Mouse (Mus musculus) urinary bladder, postnatal 4 days (tissue): ENCODE measurements around the gene Wnt5b.

Experiments
- DNase-seq, 2 experiments: peaks; one replicate each; pipeline ENCODE4 v3.0.0; 2021 to 2022; ENCODE audit warnings: low spot score in 2 of 2

Gene Wnt5b

DNA sequence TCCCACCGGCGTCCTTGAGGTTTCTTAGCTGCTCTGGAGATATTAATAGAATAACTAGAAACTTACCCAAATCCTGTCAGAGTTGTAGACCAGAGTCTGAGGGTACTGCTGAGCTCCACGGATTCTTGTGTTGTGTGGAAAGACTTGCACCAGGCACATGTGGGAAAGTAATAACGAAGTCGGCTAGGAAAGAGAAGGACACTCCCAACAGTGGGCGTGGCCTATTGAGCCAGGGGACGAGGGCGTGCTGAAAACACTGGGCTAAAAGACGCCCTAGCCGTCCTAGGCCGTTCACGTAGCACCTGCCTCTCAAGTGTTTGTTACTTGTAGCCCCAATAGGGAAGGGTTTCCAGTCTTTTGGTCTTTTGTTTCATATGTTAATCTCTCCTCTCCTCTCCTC lies 126.8 kb downstream of the Wnt5b start, which contains the start of gene Adipor2:
Gene Adipor2, minus strand, starts transcription at position 351 of the 400 bp plus-strand sequence.
- DNase-seq, result peak; percentile 40 to 69

DNA sequence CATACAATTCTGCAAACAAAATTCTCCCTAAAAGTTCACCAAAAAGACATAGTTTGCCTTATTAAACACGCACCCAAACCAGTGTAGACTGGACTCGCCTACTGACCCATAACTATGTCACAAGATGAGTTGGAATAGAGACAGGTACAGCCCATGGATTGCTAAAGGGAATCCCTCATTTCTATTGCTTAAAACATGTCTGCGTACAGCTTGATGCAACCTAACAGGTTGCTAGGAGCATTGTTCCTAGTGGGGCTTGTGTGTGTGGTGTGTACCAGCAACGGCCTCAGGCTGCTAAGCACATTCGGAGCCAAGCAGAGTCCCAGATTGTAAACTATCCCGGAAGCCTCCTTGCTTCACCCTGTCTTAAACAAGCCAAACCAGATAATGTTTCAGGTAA lies 127.5 kb downstream of the Wnt5b start:
- DNase-seq, result no peak

DNA sequence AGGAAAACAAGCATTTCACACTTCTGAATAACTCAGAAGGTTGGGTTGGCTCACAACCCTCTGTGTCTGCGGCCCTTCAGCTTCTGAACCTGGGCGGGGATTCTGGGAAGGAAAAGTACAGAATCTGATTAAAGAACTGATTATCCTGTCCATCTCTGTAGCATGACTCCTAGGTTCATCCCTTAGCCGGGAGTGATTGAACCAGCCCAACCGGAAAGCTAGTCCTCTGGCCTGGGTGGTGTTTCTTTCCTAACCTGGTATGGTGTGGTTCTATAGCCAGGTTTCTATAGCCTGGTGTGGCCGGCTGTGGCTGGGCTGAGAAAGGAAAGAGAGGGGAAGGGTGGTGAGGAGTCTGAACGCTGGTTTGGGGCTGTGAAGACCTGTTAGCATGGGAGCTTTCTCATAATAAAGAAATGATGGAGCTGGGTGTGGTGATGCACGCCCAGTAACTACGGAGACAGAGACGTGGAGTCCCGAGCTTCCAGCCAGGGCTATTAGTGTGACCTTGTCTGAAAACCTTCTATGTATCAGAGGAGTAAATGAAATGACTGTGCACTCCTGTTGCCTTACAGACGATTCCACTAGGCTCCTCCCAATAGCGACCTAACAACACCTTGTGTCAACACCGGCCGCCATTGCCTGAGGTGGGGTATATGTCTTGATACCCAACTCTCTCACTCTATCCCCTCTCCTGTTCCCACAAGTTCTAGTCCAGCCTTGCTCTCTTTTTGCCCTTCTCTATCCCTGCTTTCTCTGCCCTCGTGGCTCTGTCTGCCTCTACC lies 129.7 kb downstream of the Wnt5b start:
- no peak for DNase-seq

GRCm38 (mm10) chr6:119412588-119412987 lies 131.6 kb downstream of the Wnt5b start:
- no peak for DNase-seq

- no peak for DNase-seq
Measured at GRCm38 (mm10) chr6:119411511-119411910, 132.6 kb downstream of the Wnt5b start.

GRCm38 (mm10) chr6:119409766-119410165 lies 134.4 kb downstream of the Wnt5b start:
- no peak for DNase-seq

GRCm38 (mm10) chr6:119408582-119408981 lies 135.6 kb downstream of the Wnt5b start:
- no peak for DNase-seq

GRCm38 (mm10) chr6:119407818-119408217 lies 136.3 kb downstream of the Wnt5b start:
- DNase-seq, result no peak

DNA sequence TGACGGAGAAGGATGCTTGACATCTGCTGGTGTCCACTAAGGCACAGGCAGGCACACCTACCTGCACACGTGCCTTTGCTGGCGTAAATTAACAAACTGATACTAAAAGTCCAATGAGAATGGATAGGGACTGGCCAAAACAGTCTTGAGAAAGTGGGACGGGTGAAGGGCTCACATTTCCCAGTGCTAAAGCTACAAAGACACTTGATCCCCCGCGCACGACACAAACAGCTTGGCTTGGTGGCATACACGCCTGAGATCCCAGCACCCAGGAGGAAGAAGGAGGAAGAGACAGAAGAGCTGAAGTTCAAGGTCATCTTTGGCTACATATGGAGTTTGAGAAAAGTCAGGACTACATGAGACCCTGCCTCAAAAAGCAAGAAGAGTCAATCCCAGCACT lies 137.6 kb downstream of the Wnt5b start:
- DNase-seq, result no peak

DNA sequence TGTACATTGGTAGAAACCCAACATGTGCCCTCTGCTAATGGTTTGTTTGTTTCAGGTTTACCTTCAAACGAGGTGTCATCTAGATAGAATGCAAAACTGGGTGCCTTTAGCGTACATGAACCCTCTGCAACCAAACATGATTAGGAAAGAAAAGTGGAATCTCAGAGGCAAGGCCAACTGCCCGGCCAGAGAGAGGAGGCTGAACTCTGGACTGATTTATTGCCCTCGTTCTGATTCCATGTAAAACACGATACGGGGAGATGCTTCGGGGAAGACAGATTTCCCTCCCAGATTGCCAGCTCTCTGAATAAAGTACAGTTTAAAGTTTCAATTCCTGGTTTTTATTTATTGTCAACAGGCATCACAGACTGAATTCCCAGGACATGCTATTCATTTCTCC lies 138.8 kb downstream of the Wnt5b start:
- DNase-seq, result no peak

DNA sequence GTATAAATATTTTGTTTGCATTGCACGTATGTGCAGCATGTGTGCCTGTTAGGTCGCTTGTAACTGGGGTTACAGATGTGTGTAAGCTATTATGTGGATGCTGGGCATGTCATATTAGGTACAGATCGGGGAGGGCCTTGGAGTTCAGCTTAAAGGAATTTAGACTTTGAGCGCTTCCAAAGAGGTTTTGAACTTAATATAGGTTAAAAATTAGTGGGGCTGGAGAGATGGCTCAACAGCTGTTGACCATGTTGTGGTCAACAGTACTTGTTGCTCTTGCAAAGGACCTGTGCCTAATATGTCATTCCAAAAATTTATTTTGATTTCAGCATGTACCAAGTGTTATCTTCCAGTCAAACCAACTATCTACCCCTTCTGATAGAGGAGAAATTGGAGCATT lies 139.3 kb downstream of the Wnt5b start:
- no peak for DNase-seq

GRCm38 (mm10) chr6:119402976-119403375 lies 141.2 kb downstream of the Wnt5b start:
- no peak for DNase-seq

- DNase-seq, result no peak
Measured at GRCm38 (mm10) chr6:119401545-119402304, 142.4 kb downstream of the Wnt5b start.

GRCm38 (mm10) chr6:119400649-119401048 lies 143.5 kb downstream of the Wnt5b start:
- no peak for DNase-seq

DNA sequence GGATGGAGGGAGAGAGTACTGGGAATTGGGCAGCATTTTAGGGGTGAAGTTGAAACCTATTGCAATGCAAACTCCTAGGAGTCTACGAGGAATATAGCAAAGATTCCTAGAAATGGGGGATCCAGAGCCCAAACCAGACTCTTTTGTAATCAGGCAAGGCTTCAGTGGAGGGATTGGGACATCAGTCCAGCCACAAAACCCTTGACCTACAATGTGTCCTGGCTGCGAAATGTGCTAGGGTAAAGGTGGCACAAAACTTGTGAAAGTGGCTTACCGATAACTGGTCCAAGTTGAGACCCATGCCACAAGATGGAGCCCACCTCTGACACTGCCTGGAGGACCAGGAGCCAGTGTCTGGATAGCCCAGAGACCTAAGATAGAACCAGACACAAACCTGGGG lies 144.8 kb downstream of the Wnt5b start:
- DNase-seq, result no peak

DNA sequence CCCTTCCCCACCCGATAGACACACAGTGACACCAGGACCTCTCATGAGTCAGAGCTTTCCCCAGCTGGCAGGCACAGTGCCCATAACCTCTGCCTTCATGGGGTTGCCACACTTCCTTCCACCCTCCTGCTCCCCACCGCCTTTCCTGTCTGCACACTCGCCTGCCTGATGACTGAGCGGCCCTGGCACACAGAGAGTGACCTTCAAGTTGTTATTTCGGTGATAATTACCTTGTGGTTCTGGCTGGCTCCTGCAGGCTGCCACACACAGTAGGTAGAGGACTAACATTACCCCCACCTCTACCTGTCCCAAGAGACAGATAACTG lies 147.9 kb downstream of the Wnt5b start:
- peak; percentile 63 to 69 for DNase-seq

GRCm38 (mm10) chr6:119395421-119396308 lies 148.5 kb downstream of the Wnt5b start:
- no peak for DNase-seq

DNA sequence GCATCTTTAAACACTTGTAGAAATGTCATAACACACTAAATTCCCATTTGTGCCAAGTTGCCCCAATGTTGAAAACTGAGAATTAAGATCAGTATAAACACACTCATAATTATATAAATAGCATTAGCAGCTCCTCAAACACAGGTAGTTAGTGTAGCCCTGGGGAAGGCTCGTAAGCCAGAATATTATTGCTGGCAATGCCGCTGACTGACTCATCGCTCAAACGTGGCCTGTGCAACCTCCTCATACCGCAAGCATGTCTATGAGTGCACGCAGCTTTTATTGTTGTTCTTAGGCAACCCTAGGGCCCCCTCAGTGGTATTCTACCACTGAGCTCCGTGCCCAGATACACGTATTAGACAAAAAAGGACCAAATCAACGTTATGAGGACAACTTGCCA lies 151.3 kb downstream of the Wnt5b start:
- no peak for DNase-seq

DNA sequence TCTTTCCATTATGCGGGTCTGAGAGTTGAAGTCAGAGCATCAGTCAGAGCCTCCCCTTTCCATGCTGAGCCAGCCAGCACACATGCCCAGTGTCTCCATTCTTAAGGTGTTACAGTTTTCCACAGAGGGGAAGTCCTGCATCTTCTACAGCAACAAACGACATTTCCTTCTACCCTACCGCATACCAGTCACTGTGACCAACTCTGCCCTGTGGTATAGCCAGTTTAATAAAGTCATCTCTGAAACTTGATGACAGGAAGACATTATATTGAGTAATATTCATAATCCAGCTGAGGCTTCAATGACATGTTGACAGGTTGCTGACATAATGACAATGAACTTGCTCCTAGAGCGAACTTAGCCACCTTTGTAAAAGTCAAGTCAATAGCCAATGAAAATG lies 153.4 kb downstream of the Wnt5b start:
- DNase-seq, result no peak

- no peak for DNase-seq
Measured at GRCm38 (mm10) chr6:119389089-119389488, 155.1 kb downstream of the Wnt5b start.

- peak; percentile 92 to 95 for DNase-seq
Measured at GRCm38 (mm10) chr6:119388650-119389012, 155.5 kb downstream of the Wnt5b start.
